Mouse (Mus musculus): Measurements from ENCODE around the gene Mab21l3.

GRCm38 (mm10) chr3:101795387-101796039 lies 53.2 kb downstream of the Mab21l3 start:
- TF ChIP-seq CTCF (IDR thresholded peaks at IDR 0.05) (peak; percentile 42), EP300 (IDR thresholded peaks at IDR 0.05) (no peak)

Data from lung, postnatal 0 days (tissue).